Mouse (Mus musculus) adrenal gland, postnatal 4 days (tissue): Measurements from ENCODE around the gene Gm47841. TPM values are rescaled to one million over a fixed set of nuclear protein-coding genes. Genes with fewer than 3 reads are reported as not detected.

Source experiments
- DNase-seq, 2 experiments: peaks; one replicate each; pipeline ENCODE4 v3.0.0; 2021 to 2022; ENCODE audit warnings: low spot score in 2 of 2, mixed read lengths in 2 of 2
- total RNA-seq, 2 experiments: library from RNA; stranded (reverse); gene quantifications; 2 replicates each; pipeline ENCODE4 v1.2.3; 2021

The Gm47841 gene
- total RNA-seq, 2 experiments from 2014 or later: 0.67 to 0.68 TPM

GRCm38 (mm10) chr15:101046039-101046526 is 1.1 kb downstream of the Gm47841 start:
- no peak for DNase-seq

GRCm38 (mm10) chr15:101044531-101044930 is 2.7 kb downstream of the Gm47841 start:
- DNase-seq: no peak

DNA sequence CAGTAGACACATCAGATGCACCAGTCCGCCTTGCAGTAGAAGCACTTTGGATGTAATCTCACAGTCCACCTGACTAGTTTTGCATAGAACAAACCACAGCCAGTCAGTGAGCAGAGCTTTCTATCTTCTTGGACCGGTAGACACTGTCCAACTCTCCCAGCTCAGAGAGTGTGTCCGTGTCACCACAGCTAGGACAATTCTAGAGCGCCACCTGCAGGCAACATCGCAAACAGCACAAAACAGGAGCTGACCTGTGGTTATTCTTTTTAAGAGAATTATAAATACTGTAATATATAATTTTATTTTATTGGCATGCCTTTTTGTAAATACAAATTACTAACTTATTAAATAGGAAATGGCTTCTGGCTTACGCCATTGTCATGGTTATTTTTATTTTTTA is 4.6 kb downstream of the Gm47841 start:
- peak in 1 of 2 experiments; percentile 40 for DNase-seq

GRCm38 (mm10) chr15:101041966-101042365 is 5.2 kb downstream of the Gm47841 start:
- DNase-seq: no peak

- no peak for DNase-seq
These were observed 7.5 kb downstream of the Gm47841 start for GRCm38 (mm10) chr15:101039651-101040050.

DNA sequence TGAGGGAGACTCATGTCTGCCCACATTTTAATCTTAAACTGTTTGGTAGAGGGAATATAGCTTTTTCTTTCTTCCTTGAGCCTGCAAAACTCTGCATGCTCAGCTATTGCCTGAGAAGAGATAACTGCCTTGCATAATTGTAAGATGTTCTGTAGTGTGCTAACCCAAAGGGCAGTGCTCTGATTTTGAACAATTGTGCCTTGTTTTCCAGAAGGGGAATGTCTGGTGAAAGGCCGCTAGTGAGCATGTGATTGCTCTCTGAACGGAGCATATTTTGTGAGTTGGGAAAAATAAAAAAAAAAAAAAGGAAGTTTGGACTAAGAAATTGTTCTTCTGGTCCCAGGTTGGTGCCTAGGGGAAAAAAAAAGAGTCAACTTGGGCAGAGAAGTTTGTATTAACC is 18.2 kb downstream of the Gm47841 start:
- no peak for DNase-seq

DNA sequence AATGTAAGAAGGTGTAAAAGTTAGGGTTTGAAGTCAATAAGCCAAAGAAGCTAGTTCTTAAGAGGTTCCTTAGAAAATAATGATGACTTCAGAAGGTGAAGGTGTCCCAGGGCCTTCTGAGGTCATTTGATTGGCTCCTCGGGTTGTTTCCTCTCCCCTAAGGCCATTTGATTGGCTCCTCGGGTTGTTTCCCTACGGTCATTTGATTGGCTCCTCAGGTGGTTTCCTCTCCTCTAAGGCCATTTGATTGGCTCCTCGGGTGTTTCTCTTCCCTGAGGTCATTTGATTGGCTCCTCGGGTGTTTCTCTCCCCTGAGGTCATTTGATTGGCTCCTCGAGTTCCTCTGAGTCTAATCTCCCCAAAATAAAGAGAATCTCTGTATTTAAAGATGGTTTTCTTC is 35.8 kb downstream of the Gm47841 start:
- no peak for DNase-seq

- no peak for DNase-seq
These were observed 38.7 kb downstream of the Gm47841 start for GRCm38 (mm10) chr15:101008386-101009010.

GRCm38 (mm10) chr15:101007236-101007635 is 40.0 kb downstream of the Gm47841 start:
- no peak for DNase-seq

- DNase-seq: no peak
These were observed 40.8 kb downstream of the Gm47841 start for GRCm38 (mm10) chr15:101006251-101007040.

GRCm38 (mm10) chr15:101005717-101006116 is 41.5 kb downstream of the Gm47841 start:
- DNase-seq: no peak

- no peak for DNase-seq
These were observed 42.7 kb downstream of the Gm47841 start for GRCm38 (mm10) chr15:101004538-101004937.

- DNase-seq: no peak
These were observed 44.7 kb downstream of the Gm47841 start for GRCm38 (mm10) chr15:101002466-101002865.

- no peak for DNase-seq
These were observed 45.5 kb downstream of the Gm47841 start for GRCm38 (mm10) chr15:101001685-101002084.

- no peak for DNase-seq
These were observed 50.1 kb downstream of the Gm47841 start for GRCm38 (mm10) chr15:100997090-100997489.

Other genes starting within 250 kb of the Gm47841 start
- gene Scn8a, start 177.5 kb downstream of the Gm47841 start, total RNA-seq: 10 to 100 TPM; 10.9 to 13.6 TPM
- 10 to 100 TPM; 13.5 to 13.8 TPM for gene Fignl2, start 31.2 kb upstream of the Gm47841 start, total RNA-seq
- 1 to 10 TPM in 1 of 2 experiments, under 1 TPM in 1; 0.73 to 1.2 TPM for gene Ankrd33, start 68.4 kb upstream of the Gm47841 start, total RNA-seq
- 10 to 100 TPM; 22.4 to 22.9 TPM for gene Acvrl1, start 81.1 kb upstream of the Gm47841 start, total RNA-seq
- 10 to 100 TPM; 18.5 to 19.9 TPM for gene Acvr1b, start 126.7 kb upstream of the Gm47841 start, total RNA-seq
- gene Grasp, start 176.8 kb upstream of the Gm47841 start, total RNA-seq: 10 to 100 TPM; 18.6 to 20.3 TPM
- gene Nr4a1, start 206.9 kb upstream of the Gm47841 start, total RNA-seq: 10 to 100 TPM; 64.5 to 79.0 TPM
- 10 to 100 TPM; 37.8 to 38.9 TPM for gene Atg101, start 236.9 kb upstream of the Gm47841 start, total RNA-seq
- 1 to 10 TPM; 2.6 to 3.4 TPM for gene 6030408B16Rik, start 245.8 kb upstream of the Gm47841 start, total RNA-seq